Mouse (Mus musculus) thymus, postnatal 36 days (tissue): ENCODE measurements around the gene Stk25.
"Not testable (repeated sequence)": the region's sequence is repeated elsewhere in the genome, so short reads cannot be mapped to it uniquely, and the experiment has no call there.

Experiments used
- DNase-seq, 2 experiments: peaks; one replicate each; pipeline ENCODE4 v3.0.0; 2022; ENCODE audit warnings: mixed read lengths in 2 of 2

Stk25 gene

GRCm38 (mm10) chr1:93658559-93658958 lies at the start of gene Stk25:
Gene Stk25 (minus strand): TSS chr1:93658659.
- not testable (repeated sequence) for DNase-seq

DNA sequence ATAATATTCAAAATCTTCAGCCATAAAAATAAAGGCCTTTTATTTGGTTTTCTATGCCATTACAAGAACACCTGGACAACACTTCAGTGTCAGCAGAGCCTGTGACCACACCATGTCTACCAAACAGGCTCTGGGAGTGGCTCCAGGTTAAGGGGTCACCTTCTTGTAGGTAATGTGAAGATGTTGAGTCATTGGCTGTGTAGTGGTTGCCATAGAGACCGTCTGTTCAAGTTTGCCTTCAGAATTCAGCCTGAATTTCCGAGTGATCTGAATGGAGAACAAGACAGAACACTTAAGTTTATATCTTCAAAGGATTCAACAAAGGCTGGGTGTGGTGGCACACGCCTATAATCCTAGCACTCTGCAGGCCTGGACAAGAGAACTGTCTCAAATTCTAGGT lies 46.9 kb upstream of the Stk25 start:
- no peak for DNase-seq

GRCm38 (mm10) chr1:93704341-93704740 lies 45.9 kb upstream of the Stk25 start:
- DNase-seq, result no peak

DNA sequence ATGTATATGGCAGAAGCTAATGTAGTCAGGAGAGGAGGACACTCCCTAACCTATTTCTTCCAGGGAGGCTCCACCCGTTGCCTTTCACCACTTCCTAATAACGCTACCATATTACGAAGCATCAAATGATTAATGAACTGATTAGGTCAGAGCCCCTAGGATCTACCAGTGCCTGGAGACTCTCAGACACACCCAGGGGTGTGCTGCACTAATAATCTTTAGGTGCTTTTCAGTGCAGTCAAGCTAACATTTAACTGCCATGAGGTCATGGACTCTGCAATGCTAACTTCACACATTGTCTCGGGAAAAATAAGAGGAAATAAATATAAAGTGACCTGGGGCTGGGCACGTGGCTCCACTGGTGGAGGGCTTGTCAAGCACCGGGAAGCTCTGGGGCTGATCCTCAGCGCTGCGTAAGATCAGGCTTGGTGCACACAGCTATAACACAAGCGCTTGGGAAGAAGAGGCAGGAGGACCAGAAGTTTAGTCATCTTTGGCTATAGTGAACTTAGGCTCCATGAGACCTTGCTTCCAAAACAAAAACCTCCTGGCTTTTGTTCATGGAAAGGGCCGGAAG lies 45.1 kb upstream of the Stk25 start:
- no peak for DNase-seq

DNA sequence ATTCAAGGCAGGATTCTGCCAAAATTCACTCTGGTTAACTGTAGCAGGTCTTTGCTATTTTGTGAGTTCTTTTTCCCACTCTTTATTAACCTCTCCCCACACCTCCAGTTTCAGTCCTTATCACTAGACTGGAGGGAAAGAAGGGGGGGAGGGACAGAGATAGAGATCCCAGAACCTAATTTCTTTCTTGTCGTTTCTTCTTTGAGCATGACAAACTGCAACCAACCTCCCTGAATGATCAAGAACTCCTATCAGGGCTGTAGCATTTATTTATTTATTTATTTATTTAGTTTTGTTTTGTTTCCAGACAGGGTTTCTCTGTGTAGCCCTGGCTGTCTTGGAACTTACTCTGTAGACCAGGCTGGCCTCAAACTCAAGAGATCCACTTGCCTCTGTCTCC lies 43.6 kb upstream of the Stk25 start:
- no peak for DNase-seq

DNA sequence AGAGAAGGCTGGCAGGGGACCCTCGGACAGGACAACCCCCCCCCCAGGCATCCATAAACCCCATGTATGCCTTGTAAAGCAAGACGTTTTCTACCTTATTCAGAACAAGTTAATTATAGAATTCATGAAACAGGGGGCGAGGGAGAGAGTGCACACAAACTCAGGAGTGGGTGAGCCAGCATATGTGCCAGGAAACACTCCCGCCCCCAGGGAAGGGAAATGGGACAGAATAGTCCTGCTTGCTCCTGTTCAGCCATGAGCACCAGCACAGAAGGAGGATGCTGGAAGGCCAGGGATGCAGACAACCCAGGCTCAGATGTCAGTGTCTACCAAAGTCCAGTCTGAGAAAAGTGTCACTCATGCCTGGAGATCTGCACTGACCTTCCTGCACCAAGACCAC lies 40.7 kb upstream of the Stk25 start:
- DNase-seq, result no peak

- no peak for DNase-seq
Observed at GRCm38 (mm10) chr1:93697317-93697716, 38.9 kb upstream of the Stk25 start.

DNA sequence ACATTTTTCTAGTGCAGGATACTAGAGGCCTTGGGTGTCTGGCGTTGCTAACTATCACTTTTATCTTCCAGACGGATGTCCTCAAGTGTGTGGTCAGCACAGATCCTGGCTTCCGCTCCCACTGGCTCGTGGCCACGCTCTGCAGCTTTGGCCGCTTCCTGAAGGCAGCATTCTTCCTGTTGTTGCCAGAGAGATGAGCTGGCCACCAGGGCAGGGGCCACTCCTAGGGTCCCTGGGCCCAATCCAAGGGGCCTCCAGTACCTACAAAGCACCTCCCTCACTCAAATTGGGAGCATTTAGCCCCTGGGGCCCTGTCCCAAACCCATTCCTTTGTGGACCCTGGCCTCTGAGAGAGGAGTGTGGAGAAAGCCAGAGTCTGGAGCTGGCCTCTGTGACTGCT lies 36.5 kb upstream of the Stk25 start:
- no peak for DNase-seq

GRCm38 (mm10) chr1:93693943-93694342 lies 35.5 kb upstream of the Stk25 start:
- no peak for DNase-seq

DNA sequence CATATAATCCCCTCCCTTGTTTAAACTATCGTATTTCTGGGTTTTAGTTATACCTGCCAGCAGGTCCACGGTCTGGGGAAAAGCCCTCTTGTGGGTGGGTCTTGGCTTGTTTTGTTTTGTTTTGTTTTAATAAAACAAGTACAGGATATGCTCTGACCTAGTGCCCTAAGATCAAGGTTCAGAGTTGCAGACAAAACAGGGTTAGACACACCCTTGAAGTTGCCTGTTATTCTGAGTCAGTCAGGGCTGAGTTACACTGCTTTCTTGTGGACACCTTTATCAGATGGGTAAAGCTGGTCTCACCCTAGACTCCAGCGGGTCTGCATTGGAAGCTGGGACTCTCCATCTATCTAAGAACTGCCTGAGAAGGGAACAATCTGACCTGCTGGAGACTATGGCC lies 35.0 kb upstream of the Stk25 start:
- no peak for DNase-seq

DNA sequence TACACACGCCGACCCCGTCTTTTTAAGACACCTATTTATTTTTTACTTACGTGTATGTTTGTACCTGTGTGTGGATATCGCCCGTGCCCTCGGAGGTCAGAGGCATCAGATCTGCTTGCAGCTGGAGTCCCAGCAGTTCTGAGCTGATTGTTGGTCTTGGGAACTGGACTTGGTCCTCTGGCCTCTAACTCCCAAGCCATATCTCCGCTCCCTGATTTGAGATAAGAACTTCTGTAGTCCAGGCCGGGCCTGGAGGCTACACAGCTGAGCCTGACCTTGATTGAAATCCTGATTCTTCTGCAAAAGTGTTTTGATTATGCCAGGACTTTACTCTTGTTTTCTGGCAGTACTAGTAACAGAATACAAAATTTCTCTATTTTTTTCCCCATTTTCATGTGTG lies 34.3 kb upstream of the Stk25 start:
- DNase-seq, result no peak

DNA sequence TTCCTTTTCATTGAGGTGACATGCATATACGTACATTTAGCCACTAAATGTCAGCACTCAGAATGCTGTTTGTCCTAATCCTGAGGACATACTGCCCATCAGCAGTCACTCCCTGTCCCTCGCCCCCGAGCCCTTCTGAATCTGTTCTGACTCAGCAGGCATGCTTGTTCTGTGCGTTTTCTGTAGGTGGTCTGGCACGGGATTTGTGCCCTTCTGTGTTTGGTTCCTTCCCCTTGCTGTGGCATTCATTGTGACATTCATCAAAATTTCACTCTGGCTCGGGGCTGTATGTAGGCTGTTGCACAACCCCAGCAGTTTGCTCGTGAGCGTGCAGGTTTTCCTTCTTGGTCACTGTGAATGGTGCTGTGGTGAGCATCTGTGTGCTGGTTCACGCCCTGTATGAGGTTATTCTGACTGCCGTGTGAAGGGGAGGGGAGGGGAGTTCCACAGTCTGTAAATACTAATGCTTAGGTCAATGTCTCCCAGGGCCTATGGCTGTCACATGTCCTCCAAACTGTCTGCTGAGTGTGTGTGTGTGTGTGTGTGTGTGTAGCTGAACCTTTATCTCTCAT lies 33.4 kb upstream of the Stk25 start:
- DNase-seq, result no peak

DNA sequence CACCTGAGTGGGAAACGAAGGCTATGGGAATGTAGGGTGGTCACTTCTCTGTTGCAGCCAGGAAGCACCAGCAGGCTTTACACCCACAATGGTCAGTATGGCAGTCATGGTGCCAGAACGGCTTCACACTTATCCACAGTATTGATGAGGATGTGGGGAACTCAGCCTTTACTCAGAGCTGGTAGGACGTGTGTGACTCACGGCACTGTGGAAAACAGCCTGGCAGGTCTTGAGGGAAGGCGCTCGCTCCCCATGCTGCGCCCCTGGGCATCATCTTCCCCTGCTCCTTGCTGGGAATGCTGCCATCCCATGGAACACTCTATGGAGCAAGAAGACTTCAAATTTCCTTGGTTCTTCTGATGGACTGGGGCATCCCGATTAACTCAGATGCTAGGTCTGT lies 32.6 kb upstream of the Stk25 start:
- no peak for DNase-seq

DNA sequence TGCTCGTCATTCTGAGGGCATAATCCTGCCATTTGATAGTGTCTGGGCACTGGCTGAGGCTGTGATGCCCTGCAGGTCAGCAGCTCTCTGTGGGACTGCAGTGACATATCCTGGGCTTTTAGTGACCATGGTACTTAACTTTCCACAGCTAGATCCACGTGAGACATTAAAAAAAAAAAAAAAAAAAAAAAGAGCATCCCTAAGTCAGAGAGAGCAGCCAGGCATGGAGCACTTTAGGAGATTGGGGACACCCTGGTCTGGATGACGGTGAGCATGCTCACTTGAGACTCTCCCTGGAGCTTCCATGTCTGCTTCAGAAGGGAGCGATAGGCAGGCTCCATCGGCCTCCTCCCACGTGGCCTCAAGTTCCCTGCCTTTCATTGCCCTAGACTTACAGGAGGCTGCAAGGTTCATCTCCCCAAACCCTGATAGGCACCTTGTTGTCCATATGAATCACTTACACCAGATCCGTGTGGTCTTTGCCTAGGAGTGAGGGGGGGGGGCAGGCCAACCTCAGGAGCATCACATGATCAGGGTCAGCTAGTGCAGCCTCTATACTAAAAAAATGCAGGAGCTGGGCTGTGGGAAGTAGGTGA lies 31.5 kb upstream of the Stk25 start:
- DNase-seq, result no peak

GRCm38 (mm10) chr1:93688154-93688553 lies 29.7 kb upstream of the Stk25 start:
- no peak for DNase-seq

- DNase-seq, result no peak
Observed at GRCm38 (mm10) chr1:93686961-93687320, 28.5 kb upstream of the Stk25 start.

- DNase-seq, result no peak
Observed at GRCm38 (mm10) chr1:93686245-93686960, 27.9 kb upstream of the Stk25 start.

DNA sequence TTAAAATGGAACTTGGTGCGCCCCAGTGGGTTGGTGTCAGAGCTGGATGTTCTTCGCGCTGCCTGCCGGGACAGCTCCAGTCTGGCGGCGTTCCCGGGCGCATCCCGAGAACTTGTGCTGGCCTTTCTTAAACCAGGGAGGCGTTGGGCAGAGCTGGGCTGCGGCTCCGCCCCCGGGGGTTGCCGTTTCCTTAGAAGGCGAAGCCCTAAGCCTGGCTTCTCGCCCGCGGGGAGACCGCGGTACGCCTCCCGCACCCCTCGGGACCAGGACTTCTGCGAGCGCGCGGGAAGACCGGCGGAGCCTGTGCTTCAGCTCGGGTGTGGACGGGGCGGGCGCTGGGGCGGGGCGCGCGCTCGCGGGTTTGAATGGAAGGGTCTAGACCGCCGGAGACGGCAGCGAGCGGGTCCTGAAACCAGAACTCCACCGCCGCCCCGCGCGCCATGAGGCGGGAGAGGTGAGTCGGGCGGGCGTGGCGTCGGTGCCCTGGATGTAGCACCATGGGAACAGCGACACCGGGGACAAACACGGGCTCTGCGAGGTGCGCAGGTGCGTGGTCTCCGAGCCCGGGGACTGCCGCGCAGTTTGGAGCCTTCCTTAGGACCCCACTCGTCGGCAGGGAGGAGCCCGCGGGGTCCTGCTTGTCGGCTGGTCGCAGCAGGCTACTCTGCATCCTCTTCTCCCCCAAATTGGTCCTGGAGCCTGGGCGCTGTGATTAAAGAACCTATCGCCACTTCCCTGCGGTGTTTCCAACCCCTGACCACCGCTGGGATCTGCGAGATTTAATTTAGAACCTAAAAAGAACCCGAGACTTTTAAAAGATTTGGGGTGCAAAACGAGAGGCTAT lies 27.2 kb upstream of the Stk25 start, which contains the start of gene Bok:
TSS of gene Bok (plus strand) at position 260 of the 844 bp plus-strand sequence.
- DNase-seq, result peak in 1 of 2 experiments; percentile 12

GRCm38 (mm10) chr1:93679889-93680568 lies 21.6 kb upstream of the Stk25 start:
- no peak for DNase-seq

GRCm38 (mm10) chr1:93678386-93678785 lies 19.9 kb upstream of the Stk25 start:
- no peak for DNase-seq

GRCm38 (mm10) chr1:93672682-93673081 lies 14.2 kb upstream of the Stk25 start:
- DNase-seq, result no peak

DNA sequence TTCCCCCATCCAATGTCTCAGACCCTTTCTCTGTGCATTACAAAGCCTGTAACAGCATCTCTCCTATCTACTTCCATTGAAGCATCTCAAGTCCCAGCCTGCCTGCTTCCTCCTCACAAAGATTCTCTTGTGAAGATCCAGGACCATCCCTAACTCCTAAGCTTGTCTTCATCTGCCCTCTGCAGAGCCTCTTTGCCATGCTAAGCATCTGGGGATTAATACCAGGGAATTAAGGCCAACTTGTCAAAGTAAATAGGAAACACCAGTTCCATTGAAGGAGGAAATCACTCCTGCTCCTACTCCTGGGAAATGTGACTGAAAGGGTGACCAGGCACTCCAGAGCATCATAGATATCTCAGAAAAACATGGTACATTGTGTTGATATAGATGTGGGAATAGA lies 11.5 kb upstream of the Stk25 start:
- DNase-seq, result no peak
